Mouse (Mus musculus): ENCODE measurements around the gene Col11a1. TPM values are rescaled to one million over a fixed set of nuclear protein-coding genes. Genes with fewer than 3 reads are reported as not detected.

Col11a1 gene
- polyA plus RNA-seq, 1 experiment from 2014 or later: 16.6 TPM

- Histone ChIP-seq H3K4me1 (no peaks in the 10 kb centered on the region), H3K36me3 (no peaks in the 10 kb centered on the region), H3K27me3 (ENCODE audit: low read depth, poor library complexity, severe bottlenecking) (no peaks in the 10 kb centered on the region), H3K4me3 (no peak overlapping the region), H3K9me3 (replicated peaks) (no peaks in the 10 kb centered on the region), H3K27ac (no peak overlapping the region)
- DNase-seq (ENCODE audit: low spot score): no peak
- WGBS: 90% methylated on average over 6 of the region's 6 CpGs
Measured at GRCm38 (mm10) chr3:114197964-114198750, 167.8 kb downstream of the Col11a1 start.

- 88% methylated on average over 4 of the region's 4 CpGs for WGBS
- Histone ChIP-seq H3K36me3 (peaks cover 5% of the 10 kb centered on the region; the same call in 1 of the 2 replicates), H3K4me3 (no peak overlapping the region), H3K27me3 (ENCODE audit: low read depth, poor library complexity, severe bottlenecking) (no peaks in the 10 kb centered on the region), H3K27ac (no peak overlapping the region), H3K9me3 (replicated peaks) (no peaks in the 10 kb centered on the region), H3K4me1 (no peaks in the 10 kb centered on the region)
- no peak for DNase-seq (ENCODE audit: low spot score)
Measured at GRCm38 (mm10) chr3:114212255-114212654, 181.9 kb downstream of the Col11a1 start.

- no peak overlapping the region for H3K4me3 ChIP-seq
- no peaks in the 10 kb centered on the region for H3K27me3 ChIP-seq (ENCODE audit: low read depth, poor library complexity, severe bottlenecking)
- no peak overlapping the region for H3K27ac ChIP-seq
- H3K36me3 ChIP-seq: peaks cover 5% of the 10 kb centered on the region; the same call in 1 of the 2 replicates
- H3K4me1 ChIP-seq: no peaks in the 10 kb centered on the region
- 82% methylated on average over 5 of the region's 5 CpGs for WGBS
- no peak for DNase-seq (ENCODE audit: low spot score)
- H3K9me3 ChIP-seq (replicated peaks): no peaks in the 10 kb centered on the region
Measured at GRCm38 (mm10) chr3:114216105-114216504, 185.8 kb downstream of the Col11a1 start.

GRCm38 (mm10) chr3:114229501-114229900, 199.2 kb downstream of the Col11a1 start:
- DNase-seq (ENCODE audit: low spot score): no peak
- H3K36me3 ChIP-seq: no peaks in the 10 kb centered on the region
- H3K27me3 ChIP-seq (ENCODE audit: low read depth, poor library complexity, severe bottlenecking): no peaks in the 10 kb centered on the region
- H3K9me3 ChIP-seq (replicated peaks): no peaks in the 10 kb centered on the region
- H3K4me1 ChIP-seq: no peaks in the 10 kb centered on the region
- no peak overlapping the region for H3K4me3 ChIP-seq
- 59% methylated on average over 1 of the region's 1 CpGs for WGBS
- no peak overlapping the region for H3K27ac ChIP-seq
